Mouse (Mus musculus) limb, embryonic 14.5 days (tissue): ENCODE measurements around the gene Slc7a4. TPM values are rescaled to one million over a fixed set of nuclear protein-coding genes. Genes with fewer than 3 reads are reported as not detected.

ENCODE experiments used
- ATAC-seq: fragments of 200-750 bp; cut with Nextera tagmentation; 2 replicates; pipeline ENCODE4 v1.8.0; 2017; ENCODE audit warnings: low read depth, moderate number of reproducible peaks, moderate TSS enrichment; ENCODE audit not compliant: low FRiP score
- DNase-seq: peaks from one replicate; pipeline ENCODE4 v3.0.0-alpha.2; 2015; ENCODE audit warnings: low spot score
- H3K27ac ChIP-seq: fragments of 300-500 bp; sonication (generic); replicated peaks from 2 replicates; pipeline ENCODE4 v1.5.1; 2014; ENCODE audit warnings: low read depth, mild to moderate bottlenecking, low read length, moderate library complexity, mixed read lengths
- H3K27me3 ChIP-seq: fragments of 300-500 bp; sonication (generic); 2 replicates; pipeline ENCODE4 v1.6.1; 2014; ENCODE audit warnings: low read length, mixed read lengths; ENCODE audit not compliant: control insufficient read depth, insufficient read depth
- H3K36me3 ChIP-seq: fragments of 300-500 bp; sonication (generic); 2 replicates; pipeline ENCODE4 v1.6.1; 2014; ENCODE audit warnings: mild to moderate bottlenecking, low read length, moderate library complexity, mixed read lengths; ENCODE audit not compliant: control insufficient read depth, insufficient read depth
- H3K4me1 ChIP-seq: fragments of 300-500 bp; sonication (generic); 2 replicates; pipeline ENCODE4 v1.6.1; 2014; ENCODE audit warnings: antibody characterized with exemption, low read length, mixed read lengths; ENCODE audit not compliant: control insufficient read depth, insufficient read depth
- H3K4me2 ChIP-seq: fragments of 300-500 bp; sonication (generic); replicated peaks from 2 replicates; pipeline ENCODE4 v1.6.1; 2014; ENCODE audit warnings: low read depth, mild to moderate bottlenecking, low read length, moderate library complexity; ENCODE audit not compliant: severe bottlenecking
- H3K4me3 ChIP-seq: fragments of 300-500 bp; sonication (generic); replicated peaks from 2 replicates; pipeline ENCODE4 v1.5.1; 2014; ENCODE audit warnings: low read length
- H3K9ac ChIP-seq: fragments of 300-500 bp; sonication (generic); 2 replicates; pipeline ENCODE4 v1.6.1; 2014; ENCODE audit warnings: mild to moderate bottlenecking, low read depth, low read length, moderate library complexity; ENCODE audit not compliant: severe bottlenecking
- H3K9me3 ChIP-seq: fragments of 300-500 bp; sonication (generic); 2 replicates; pipeline ENCODE4 v1.6.1; 2016; ENCODE audit warnings: low read length; ENCODE audit not compliant: control insufficient read depth
- POLR2A ChIP-seq: fragments of 200-500 bp; IDR thresholded peaks from 2 replicates; pipeline ENCODE4 v1.8.0; 2012; ENCODE audit warnings: inconsistent platforms, mild to moderate bottlenecking, moderate library complexity, borderline replicate concordance; ENCODE audit not compliant: insufficient read depth, insufficient read length; ENCODE audit errors: extremely low read depth
- WGBS: fragments of 180-500 bp; shearing (Covaris S2); extraction: QIAGEN DNeasy Blood & Tissue Kit; methylation state at CpG from one replicate; pipeline ENCODE4 v1.1.7; 2014; 5-methylcytosine and 5-hydroxymethylcytosine counted together
- polyA plus RNA-seq, 2 experiments: library from polyadenylated mRNA; depleted of rRNA in 1 of 2; stranded (reverse) in 1 of 2; unstranded in 1 of 2; fragments of >200 nt; fragmentation: Nextera tagmentation in 1 of 2; extraction: Ambion mirVana in 1 of 2; gene quantifications; 2 replicates each; pipeline versions ENCODE4 v1.2.1 to v1.2.3; 2012 to 2014

Slc7a4 gene
- polyA plus RNA-seq, 2 experiments, result 7.7 to 8.0 TPM

GRCm38 (mm10) chr16:17525524-17525923 is 57.5 kb downstream of the Slc7a4 start:
- Histone ChIP-seq H3K4me3 (no peak overlapping the region), H3K27me3 (no peaks in the 10 kb centered on the region), H3K4me2 (no peak overlapping the region), H3K36me3 (peaks cover 86% of the 10 kb centered on the region), H3K9ac (no peak overlapping the region), H3K4me1 (peaks cover 8% of the 10 kb centered on the region), H3K27ac (no peak overlapping the region), H3K9me3 (no peaks in the 10 kb centered on the region)
- WGBS, result 80% methylated on average over 3 of the region's 3 CpGs
- DNase-seq, result no peak
- no peak for ATAC-seq
- TF ChIP-seq POLR2A, result no peak

GRCm38 (mm10) chr16:17524156-17524555 is 58.9 kb downstream of the Slc7a4 start:
- DNase-seq (no peak), ATAC-seq (no peak)
- Histone ChIP-seq H3K27ac (no peak overlapping the region), H3K9me3 (no peaks in the 10 kb centered on the region), H3K4me1 (no peaks in the 10 kb centered on the region), H3K36me3 (peaks cover 96% of the 10 kb centered on the region), H3K27me3 (no peaks in the 10 kb centered on the region), H3K4me2 (no peak overlapping the region), H3K9ac (no peak overlapping the region), H3K4me3 (no peak overlapping the region)
- WGBS, result 95% methylated on average over 11 of the region's 11 CpGs
- TF ChIP-seq POLR2A, result no peak

Other genes starting within 250 kb of the Slc7a4 start
- 9.0 and 9.7 TPM in 2 replicates for gene Snap29, start 177.2 kb downstream of the Slc7a4 start, polyA plus RNA-seq (2012; rRNA removed)
- gene Snap29, start 177.2 kb downstream of the Slc7a4 start, polyA plus RNA-seq (2014; fragmentation: Nextera tagmentation; extraction: Ambion mirVana), result 6.6 and 7.8 TPM in 2 replicates
- 62.3 and 74.3 TPM in 2 replicates for gene Pi4ka, start 176.9 kb downstream of the Slc7a4 start, polyA plus RNA-seq (2012; rRNA removed)
- gene Pi4ka, start 176.9 kb downstream of the Slc7a4 start, polyA plus RNA-seq (2014; fragmentation: Nextera tagmentation; extraction: Ambion mirVana), result 36.5 and 37.5 TPM in 2 replicates
- gene Crkl, start 131.2 kb downstream of the Slc7a4 start, polyA plus RNA-seq (2012; rRNA removed), result 36.6 and 65.3 TPM in 2 replicates
- 62.9 and 70.7 TPM in 2 replicates for gene Crkl, start 131.2 kb downstream of the Slc7a4 start, polyA plus RNA-seq (2014; fragmentation: Nextera tagmentation; extraction: Ambion mirVana)
- gene Aifm3, start 93.6 kb downstream of the Slc7a4 start, polyA plus RNA-seq (2012; rRNA removed), result 0.85 and 1.3 TPM in 2 replicates
- gene Aifm3, start 93.6 kb downstream of the Slc7a4 start, polyA plus RNA-seq (2014; fragmentation: Nextera tagmentation; extraction: Ambion mirVana), result 0.48 and 0.55 TPM in 2 replicates
- 246 and 336 TPM in 2 replicates for gene Lztr1, start 74.5 kb downstream of the Slc7a4 start, polyA plus RNA-seq (2012; rRNA removed)
- gene Lztr1, start 74.5 kb downstream of the Slc7a4 start, polyA plus RNA-seq (2014; fragmentation: Nextera tagmentation; extraction: Ambion mirVana), result 82.6 and 87.6 TPM in 2 replicates
- gene Thap7, start 52.1 kb downstream of the Slc7a4 start, polyA plus RNA-seq (2012; rRNA removed), result 91.9 and 104 TPM in 2 replicates
- 60.0 and 63.2 TPM in 2 replicates for gene Thap7, start 52.1 kb downstream of the Slc7a4 start, polyA plus RNA-seq (2014; fragmentation: Nextera tagmentation; extraction: Ambion mirVana)
- gene Lrrc74b, start 22.0 kb downstream of the Slc7a4 start, polyA plus RNA-seq (2012; rRNA removed), result 0.08 and 0.23 TPM in 2 replicates
- 0.29 TPM in 1 of 2 replicates, not detected in the other for gene Lrrc74b, start 22.0 kb downstream of the Slc7a4 start, polyA plus RNA-seq (2014; fragmentation: Nextera tagmentation; extraction: Ambion mirVana)
- gene P2rx6, start 21.3 kb downstream of the Slc7a4 start, polyA plus RNA-seq (2012; rRNA removed), result 0.92 and 0.99 TPM in 2 replicates
- gene P2rx6, start 21.3 kb downstream of the Slc7a4 start, polyA plus RNA-seq (2014; fragmentation: Nextera tagmentation; extraction: Ambion mirVana), result 0.47 and 0.82 TPM in 2 replicates
- gene Smpd4, start 36.1 kb upstream of the Slc7a4 start, polyA plus RNA-seq (2012; rRNA removed), result 120 and 163 TPM in 2 replicates
- gene Smpd4, start 36.1 kb upstream of the Slc7a4 start, polyA plus RNA-seq (2014; fragmentation: Nextera tagmentation; extraction: Ambion mirVana), result 32.5 and 38.7 TPM in 2 replicates
- gene Ccdc74a, start 63.3 kb upstream of the Slc7a4 start, polyA plus RNA-seq (2012; rRNA removed), result 7.9 and 8.9 TPM in 2 replicates
- gene Ccdc74a, start 63.3 kb upstream of the Slc7a4 start, polyA plus RNA-seq (2014; fragmentation: Nextera tagmentation; extraction: Ambion mirVana), result 6.5 and 7.0 TPM in 2 replicates
- gene Med15, start 149.7 kb upstream of the Slc7a4 start, polyA plus RNA-seq (2012; rRNA removed), result 84.6 and 121 TPM in 2 replicates
- 41.6 and 44.0 TPM in 2 replicates for gene Med15, start 149.7 kb upstream of the Slc7a4 start, polyA plus RNA-seq (2014; fragmentation: Nextera tagmentation; extraction: Ambion mirVana)
- gene Klhl22, start 176.4 kb upstream of the Slc7a4 start, polyA plus RNA-seq (2012; rRNA removed), result 124 and 176 TPM in 2 replicates
- 87.2 and 101 TPM in 2 replicates for gene Klhl22, start 176.4 kb upstream of the Slc7a4 start, polyA plus RNA-seq (2014; fragmentation: Nextera tagmentation; extraction: Ambion mirVana)
- 232 and 360 TPM in 2 replicates for gene Scarf2, start 214.1 kb upstream of the Slc7a4 start, polyA plus RNA-seq (2012; rRNA removed)
- 51.3 and 64.9 TPM in 2 replicates for gene Scarf2, start 214.1 kb upstream of the Slc7a4 start, polyA plus RNA-seq (2014; fragmentation: Nextera tagmentation; extraction: Ambion mirVana)
- gene B830017H08Rik, start 249.9 kb upstream of the Slc7a4 start, polyA plus RNA-seq (2012; rRNA removed), result 0.49 and 0.58 TPM in 2 replicates
- 0.17 and 0.69 TPM in 2 replicates for gene B830017H08Rik, start 249.9 kb upstream of the Slc7a4 start, polyA plus RNA-seq (2014; fragmentation: Nextera tagmentation; extraction: Ambion mirVana)